Mouse (Mus musculus): ENCODE results near the gene Cntf.

- TF ChIP-seq CTCF (IDR thresholded peaks at IDR 0.05; ENCODE audit: borderline replicate concordance, extremely low read depth, insufficient read depth, insufficient read length) (no peak), POLR2A (IDR thresholded peaks at IDR 0.05; ENCODE audit: borderline replicate concordance, extremely low read depth, insufficient read depth, insufficient read length, poor library complexity, severe bottlenecking) (no peak)
Measured at GRCm38 (mm10) chr19:12780437-12780836, 15.0 kb upstream of the Cntf start.
